Mouse (Mus musculus) sigmoid colon, adult 10 weeks (tissue): ENCODE data around the gene Phospho2. TPM values are rescaled to one million over a fixed set of nuclear protein-coding genes. Genes with fewer than 3 reads are reported as not detected.

Experiments used
- polyA plus RNA-seq: library from polyadenylated mRNA; stranded (reverse); fragments of 350-450 nt; fragmentation: Illumina TruSeq; extraction: RNeasy Lipid Tissue Mini Kit (QIAGEN cat#74804); gene quantifications from one replicate; pipeline ENCODE4 v1.2.3, GENCODE M21; 2014; ENCODE audit warnings: low read depth, low replicate concordance

Phospho2 gene
- 71.4 TPM for polyA plus RNA-seq

DNA sequence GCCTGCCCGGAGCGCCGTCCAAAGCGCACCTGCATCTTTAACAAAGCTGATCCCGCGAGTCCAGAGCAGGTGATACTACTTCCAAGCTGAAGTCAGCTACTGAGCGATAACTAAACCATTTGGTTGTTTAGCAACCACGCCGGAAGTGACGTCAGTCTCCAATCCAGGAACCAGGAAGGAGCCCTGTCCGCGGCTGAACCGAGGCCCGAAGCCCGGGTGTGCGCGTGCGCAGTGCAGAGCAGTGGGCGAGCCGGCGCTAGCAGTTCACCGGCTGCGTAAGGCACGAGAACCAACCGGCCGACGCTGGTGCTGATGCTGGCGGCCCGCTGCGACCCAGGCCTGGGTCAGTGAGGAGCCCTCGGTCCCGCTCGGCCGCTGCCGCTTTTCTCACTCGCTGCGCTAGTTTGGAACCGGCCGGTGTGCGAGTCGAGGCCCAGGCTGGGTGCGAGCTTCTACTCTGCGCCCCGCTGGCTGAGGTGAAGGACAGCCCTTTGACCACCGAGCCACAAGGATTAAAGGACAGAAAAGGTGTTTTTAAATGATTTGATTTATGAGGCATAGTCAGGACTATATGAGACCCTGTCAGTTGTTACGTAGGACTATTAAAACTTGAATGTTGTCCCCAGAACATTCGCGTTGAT, at the start of gene Phospho2, which contains the start of gene Ccdc173:
Gene Phospho2 (plus strand): TSS at position 195 of the 641 bp plus-strand sequence.
Gene Ccdc173 (minus strand): TSS at position 147 of the 641 bp plus-strand sequence.

DNA sequence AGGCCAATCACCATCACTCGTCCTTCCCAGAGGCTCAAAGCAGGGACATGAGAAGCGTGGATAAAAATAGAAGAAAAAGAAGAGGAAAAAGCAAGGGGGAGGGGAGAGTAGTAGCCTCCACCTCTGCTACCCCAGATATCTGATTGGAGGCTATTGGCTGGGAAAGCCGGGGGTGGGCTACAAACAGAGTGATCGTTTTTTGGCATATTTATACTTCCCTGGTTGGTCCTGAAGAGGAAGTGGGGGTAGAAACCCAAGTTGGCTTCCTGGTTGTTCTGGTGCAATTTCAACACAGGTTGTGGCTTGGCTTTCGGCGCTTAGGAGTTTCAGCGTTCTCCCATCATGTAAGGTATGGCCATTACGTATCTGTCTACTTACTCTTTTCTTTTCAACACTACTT, 32.3 kb downstream of the Phospho2 start, which contains the start of gene Klhl23:
Gene Klhl23 (plus strand): TSS at position 234 of the 400 bp plus-strand sequence.

Other genes with a start within 250 kb of the Phospho2 start
- 0.06 TPM for gene Lrp2, start 203.6 kb upstream of the Phospho2 start, polyA plus RNA-seq
- gene Bbs5, start 142.5 kb upstream of the Phospho2 start, polyA plus RNA-seq = 27.0 TPM
- not detected for gene Klhl41, start 119.5 kb upstream of the Phospho2 start, polyA plus RNA-seq
- gene Fastkd1, start 76.1 kb upstream of the Phospho2 start, polyA plus RNA-seq = 62.6 TPM
- gene Ppig, start 67.1 kb upstream of the Phospho2 start, polyA plus RNA-seq = 342 TPM
- gene Ccdc173, start within 50 bp of the Phospho2 start, polyA plus RNA-seq = 5.3 TPM
- gene Klhl23, start 32.3 kb downstream of the Phospho2 start, polyA plus RNA-seq = 54.8 TPM
- gene Ssb, start 71.9 kb downstream of the Phospho2 start, polyA plus RNA-seq = 720 TPM
- gene Mettl5, start 96.0 kb downstream of the Phospho2 start, polyA plus RNA-seq = 69.0 TPM
- gene Ubr3, start 107.6 kb downstream of the Phospho2 start, polyA plus RNA-seq = 107 TPM
- gene Myo3b, start 249.5 kb downstream of the Phospho2 start, polyA plus RNA-seq = not detected